Mouse (Mus musculus) embryo, embryonic 10 days (tissue): ENCODE data around the gene Tulp3.
A peak's percentile ranks its signal among the peaks of the same experiment; 100 is the strongest.
"Not testable (repeated sequence)": the region's sequence is repeated elsewhere in the genome, so short reads cannot be mapped to it uniquely, and the experiment has no call there.

Source experiments
- DNase-seq: peaks from one replicate; pipeline ENCODE4 v3.0.0-alpha.2; 2015; ENCODE audit warnings: low spot score

The Tulp3 gene

DNA sequence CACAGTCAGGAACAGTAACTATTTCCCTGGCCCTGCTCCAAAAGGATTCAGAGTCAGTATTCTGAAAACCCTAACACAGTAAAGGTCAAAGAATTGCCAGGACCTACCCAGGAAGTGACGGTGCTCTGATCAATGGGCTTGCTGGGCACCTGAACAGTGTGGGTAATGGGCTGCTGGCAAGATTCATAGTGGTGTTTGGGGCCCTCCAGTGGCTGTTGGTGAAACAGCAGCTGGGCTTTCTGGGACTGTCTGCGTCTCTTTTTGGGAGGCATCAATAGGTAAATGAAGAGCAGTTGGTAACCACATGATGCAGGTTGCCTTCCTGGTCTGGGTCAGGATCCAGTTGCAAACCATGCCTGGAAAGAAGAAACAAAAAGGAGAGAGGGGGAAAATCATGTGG, 3.3 kb upstream of the Tulp3 start:
- peak; percentile 53 for DNase-seq

DNA sequence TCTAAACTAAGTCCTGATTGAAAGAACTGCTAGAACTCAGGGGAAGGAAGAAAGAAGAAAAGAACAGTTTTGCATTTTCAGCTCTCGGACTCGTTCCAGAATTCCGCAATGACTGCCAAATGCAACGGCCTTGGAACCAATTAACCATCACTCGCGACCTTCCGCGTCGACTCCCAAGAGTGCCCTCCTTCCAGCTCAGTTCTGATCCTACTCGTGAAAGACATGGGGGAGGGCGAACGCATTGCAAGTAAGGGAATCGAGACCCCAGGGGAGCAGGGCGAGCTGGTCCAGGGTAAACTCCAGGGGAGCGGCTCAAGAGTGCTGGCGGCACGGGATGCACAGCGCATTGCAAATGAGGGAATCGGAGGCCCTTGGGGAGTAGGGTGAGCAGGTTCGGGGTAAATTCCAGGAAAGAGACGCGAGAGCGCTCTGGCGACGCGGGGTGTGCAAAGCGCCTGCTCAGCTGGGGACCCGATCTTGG, 410 bp downstream of the Tulp3 start:
- peak; percentile 73 for DNase-seq

DNA sequence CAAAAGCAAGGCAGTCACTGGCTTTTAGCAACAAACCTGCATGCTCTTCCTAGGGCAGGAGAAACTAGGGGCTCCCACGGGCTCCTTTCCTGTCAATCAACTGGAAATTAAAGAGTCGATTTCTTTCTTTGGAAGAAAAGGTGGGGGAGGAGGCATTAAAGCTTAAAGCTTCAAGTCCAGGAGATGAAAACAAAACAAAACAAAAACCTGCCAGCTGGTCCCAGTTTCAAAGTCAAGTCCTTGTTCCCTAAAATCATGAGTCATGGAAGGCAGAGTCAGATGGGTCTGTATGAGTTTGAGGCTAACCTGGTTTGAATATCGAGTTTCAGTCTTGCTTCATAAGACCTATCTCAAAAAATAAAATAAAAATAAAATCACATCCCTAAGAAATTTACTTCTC, 1.5 kb downstream of the Tulp3 start:
- no peak for DNase-seq

DNA sequence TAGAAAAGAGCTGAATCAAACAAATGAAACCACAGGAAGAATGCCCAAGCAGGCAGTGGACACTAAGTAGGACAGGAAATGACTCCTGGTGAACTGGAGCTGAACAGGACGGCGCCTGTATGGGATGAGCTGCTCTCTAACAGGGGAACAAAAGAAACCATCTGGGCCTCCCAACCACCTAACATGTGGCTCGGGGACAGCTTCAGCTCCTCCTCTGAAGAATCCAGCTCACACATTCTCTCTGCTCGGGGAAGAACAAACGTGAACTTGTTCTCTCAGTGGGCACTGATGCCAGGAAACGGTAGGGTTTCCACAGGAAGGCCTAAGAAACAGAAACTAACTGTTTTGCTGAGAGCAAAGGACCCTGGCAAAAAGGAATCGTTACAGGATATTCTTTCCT, 5.9 kb downstream of the Tulp3 start:
- peak; percentile 49 for DNase-seq

DNA sequence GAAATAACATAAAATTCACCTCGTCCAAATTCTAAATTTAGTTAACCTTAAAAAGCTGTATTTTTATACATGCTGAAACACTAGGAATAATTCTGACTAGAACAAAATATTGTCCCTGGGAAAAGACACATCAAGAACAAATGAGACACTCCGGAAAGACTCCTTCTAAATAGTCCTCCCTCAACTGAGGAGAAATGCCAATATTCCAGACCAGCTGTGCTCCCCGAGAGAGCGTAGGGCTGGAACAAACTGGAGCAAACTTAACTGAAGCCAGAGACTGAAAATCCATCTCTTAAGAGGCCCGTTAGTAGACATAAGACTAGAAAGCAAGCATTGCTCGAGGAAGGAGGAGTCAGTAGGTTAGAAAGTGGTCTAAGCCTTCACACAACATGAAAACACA, 8.9 kb downstream of the Tulp3 start:
- no peak for DNase-seq

DNA sequence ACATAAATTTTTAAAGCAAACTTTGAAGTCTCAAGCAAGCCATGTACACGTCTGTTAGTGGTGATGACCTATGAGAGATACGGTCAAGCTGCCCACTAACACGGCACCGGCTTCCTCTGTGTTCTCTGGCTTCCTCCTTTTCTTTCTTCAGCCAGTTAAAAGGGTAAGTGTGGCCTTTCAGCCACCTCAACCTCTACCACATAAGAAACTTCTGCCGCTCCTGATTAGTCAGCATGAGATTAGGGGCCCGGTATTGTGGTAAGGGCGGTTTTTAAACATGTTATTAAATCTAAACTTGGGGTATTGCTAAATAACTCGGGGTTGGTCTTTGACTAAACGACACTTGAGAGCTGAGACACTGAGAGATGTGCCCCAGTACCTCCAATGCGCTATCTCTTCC, 10.0 kb downstream of the Tulp3 start:
- no peak for DNase-seq

DNA sequence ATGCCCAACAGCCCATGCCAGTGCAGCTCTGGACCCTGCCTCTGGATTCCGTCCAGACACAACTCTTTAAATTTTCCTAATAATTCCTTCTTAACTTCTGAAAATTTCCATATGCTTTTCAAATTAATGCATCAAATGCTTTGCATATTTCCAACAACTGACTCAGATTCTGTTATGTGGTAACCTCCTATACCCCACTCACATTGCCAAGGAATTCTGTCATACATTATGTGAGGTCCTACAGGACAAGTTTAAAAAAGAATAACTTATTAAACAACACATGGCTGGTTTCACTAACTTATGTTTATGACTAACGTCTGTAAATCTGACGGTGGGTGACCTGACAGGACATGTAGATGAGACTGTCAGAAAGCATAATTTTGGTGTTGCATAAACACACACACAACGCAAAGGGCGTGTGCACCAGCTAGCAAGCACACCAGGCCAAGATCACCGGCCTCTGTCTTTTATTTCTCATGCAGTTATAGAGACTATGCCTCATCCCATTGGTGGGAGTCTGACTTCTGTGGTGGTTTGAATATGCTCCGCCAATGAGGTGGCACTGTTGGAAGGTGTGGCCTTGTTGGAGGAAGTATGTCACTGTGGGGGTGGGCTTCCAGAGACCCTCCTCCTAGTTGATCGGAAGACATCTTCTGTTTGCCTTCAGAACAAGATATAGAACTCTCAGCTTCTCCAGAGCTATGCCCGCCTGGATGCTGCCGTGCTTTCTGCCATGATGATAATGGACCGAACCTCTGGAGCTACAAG, 13.5 kb downstream of the Tulp3 start:
- no peak for DNase-seq

DNA sequence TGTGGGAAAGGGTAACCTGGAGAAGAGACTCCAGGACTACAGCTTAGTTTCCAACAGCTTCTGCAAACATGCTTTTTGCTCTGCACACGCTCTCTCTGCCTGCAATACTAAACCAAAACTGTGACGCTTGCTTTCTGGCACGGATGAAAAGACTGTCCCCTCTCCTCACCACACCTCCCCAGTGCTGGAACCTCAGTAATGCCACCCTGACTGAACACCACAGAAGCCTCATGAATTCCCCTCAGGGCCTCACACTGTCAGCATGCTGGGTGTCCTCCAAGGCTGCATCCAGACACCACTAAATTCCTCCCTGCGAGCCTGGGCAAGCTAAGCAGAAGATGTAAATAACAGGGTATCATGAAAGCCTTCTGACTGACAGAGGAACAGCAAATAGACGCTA, 16.8 kb downstream of the Tulp3 start:
- DNase-seq, result no peak

DNA sequence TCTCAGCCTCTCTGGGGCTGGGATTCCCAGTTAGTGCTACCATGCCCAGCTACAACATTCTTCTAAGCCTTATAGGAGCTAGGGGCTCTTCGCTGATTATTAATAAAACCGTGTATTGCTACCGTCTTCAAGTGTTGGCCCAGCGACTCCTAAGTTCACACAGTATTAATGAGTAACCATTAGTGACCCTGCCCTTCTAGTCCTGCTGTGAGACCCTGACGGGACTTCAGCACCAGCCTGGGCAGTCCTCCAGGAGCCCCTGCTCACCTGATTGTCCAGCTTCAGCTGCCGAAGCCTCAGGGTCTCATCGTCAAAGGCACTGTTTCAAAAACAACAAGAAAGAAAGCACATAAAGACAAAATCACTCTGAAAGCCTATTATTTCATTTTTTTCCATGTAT, 18.2 kb downstream of the Tulp3 start:
- DNase-seq, result no peak

DNA sequence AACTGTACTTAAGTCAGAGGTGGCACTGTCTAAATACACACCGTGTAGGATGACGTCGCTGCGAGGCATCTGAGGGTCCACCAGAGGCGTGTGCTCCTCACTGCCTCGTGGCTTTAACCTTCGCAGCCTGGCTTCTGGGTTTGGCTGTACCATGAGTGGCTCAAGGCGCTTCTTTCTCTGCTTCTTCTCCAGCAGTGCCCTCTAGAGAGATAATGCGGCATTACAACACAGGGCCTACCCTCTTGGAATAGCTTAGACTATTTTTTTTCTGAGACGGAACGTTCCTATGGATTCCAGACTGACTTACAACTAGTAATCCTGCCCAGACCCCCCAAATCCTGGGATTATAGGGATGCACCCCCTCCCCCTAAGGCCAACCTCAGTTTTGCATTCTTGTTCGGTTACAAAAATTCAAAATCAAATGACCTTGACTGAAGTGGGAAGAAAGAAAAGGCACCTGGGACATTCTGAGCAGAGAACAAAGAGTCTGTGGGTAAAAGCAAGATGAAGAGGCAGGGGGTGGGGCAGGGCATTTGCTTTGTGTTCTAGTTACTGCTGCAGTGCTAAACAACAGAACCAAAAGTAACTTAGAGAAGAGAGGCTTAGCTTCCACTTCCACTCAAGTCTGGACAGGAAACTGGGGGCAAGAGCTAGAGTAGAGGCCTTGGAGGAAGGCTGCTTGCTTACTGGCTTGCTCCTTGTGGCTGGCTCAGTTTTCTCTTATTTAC, 21.1 kb downstream of the Tulp3 start:
- peak; percentile 88 for DNase-seq

DNA sequence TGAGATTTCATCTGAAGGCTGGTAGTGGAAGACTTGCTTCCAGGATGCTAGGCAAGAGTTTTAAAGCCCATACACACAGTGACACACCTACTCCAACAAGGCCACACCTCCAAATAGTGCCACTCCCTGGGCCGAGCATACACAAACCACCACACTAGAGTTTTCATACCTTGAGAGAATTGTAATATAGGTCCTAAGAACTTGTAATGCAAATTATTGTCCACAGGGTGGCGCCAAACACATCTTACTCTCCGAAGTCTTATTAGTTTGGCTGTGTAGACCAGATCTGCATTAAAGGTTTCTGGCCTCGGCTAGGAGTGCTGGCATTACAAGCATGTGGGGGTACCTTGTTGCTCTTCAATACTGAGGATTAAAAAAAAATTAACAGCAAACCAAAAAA, 37.3 kb downstream of the Tulp3 start:
- peak; percentile 87 for DNase-seq

DNA sequence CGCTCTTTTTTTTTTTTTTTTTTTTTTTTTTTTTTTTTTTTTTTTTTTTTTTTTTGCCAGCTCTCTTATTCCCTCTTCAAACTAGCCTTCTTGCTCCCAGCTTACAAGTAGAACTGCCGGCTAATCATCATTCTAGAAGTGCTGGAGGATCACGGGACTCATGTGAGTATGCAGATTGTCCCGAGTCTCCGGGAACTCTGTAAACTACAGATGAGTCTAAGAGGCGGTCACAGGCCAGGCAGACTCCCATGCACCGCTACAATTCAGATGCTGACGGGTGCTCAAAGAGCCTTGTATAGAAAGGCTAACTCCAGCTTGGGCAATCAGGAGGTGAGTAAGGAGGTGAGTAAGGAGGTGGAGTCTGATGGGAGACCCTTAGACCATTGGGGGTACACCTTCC, 40.1 kb downstream of the Tulp3 start:
- DNase-seq, result no peak

DNA sequence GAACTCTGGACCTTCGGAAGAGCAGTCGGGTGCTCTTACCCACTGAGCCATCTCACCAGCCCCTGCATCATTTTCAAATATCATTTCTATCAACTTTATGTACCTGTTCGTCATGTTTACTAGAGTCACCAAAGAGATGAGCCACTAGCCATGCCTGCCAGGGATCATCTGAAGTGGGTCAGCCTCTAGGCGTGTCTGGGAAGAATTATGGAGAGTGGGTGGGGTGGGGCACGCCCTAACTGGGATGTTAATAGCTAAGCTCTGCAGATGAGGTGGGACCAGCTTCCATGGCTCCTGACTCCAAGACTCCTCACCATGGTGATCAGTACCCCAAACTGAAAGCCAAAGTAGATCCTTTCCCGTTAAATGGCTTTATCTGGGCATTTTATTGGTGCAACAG, 40.9 kb downstream of the Tulp3 start:
- DNase-seq, result no peak

DNA sequence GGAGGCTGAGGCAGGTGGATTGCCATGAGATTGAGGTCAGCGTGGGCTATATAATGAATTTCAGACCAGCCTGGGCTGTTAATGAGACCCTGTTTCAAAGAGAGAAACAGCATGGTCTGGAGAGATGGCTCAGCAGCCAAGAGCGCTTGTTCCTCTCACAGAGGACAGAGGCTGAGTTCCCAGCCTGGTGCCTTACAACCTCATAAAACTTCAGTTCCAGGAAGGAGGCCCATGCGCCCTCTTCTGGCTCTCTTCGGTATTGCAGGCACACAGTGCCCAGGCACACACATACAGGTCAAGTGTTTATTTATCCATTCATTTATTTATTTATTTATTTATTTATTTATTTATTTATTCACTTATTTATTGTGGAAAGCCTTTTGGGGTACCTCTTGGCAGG, 47.3 kb downstream of the Tulp3 start:
- DNase-seq, result peak; percentile 89

DNA sequence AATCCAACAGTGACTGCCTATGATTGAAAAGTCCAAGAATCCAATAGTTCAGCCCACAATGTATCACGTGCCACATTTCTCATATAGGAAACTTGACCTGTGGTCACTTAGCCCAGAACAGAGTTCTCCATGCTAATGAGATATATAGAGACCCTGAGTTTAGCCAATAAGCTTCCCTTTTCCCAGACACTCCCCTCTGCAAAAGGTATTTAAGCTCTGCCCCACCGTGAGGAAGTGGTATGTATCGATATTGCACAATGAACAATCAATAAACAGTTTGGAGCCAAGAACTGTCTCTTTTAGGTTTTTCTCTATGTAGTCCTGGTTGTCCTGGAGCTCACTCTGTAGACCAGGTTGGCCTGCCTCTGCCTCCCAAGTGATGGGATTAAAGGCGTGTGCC, 50.9 kb downstream of the Tulp3 start:
- no peak for DNase-seq

DNA sequence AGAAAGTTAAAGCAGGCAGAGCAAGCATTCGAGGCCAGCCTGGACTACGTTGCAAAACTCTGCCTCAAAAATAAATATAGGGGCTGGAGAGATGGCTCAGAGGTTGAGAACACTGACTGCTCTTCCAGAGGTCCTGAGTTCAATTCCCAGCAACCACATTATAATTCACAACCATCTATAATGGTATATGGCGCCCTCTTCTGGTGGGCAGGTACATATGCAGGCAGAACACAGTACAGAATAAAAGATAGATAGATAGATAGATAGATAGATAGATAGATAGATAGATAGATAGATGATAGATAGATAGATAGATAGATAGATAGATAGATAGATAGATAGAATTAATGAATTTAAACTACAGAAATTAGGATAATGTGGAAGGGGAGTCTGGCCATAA, 53.0 kb downstream of the Tulp3 start:
- DNase-seq, result not testable (repeated sequence)

DNA sequence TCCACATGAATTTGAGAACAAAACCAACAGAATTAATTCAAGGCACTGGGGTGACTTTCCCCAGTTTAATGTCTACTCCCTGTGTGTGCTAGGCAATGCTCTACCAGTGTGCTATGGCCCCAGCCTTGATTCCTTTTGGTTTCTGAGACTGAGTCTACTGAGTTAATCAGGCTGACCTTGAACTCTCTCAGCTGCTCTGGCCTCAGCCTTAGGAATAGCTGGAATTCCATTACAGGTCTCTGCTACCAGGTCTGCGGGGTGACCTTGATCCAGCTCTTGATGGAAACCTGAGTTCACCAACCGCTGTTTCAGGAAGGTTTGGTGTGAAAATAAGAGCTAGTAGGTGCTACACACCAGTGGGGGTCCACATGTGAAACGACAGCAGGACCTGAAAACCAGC, 53.8 kb downstream of the Tulp3 start:
- DNase-seq, result no peak

DNA sequence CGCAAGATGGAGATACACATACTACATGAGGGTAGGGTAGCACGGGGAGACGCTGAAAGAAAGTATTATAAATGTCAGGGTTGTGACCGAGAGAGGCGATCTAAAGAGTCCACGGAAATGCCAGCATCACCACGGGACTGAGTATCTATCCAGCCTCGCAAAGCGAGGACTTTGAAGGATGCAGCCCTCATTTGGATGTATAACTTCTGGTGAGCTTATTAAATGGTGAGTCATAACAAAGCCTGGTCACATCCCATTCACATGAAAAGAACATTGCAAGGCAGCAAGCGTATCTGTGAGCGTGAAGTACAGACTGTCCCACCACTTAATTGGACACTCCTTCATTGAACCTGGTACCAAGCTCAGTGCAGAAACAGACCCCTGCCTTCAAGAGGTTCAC, 54.2 kb downstream of the Tulp3 start:
- DNase-seq, result no peak

DNA sequence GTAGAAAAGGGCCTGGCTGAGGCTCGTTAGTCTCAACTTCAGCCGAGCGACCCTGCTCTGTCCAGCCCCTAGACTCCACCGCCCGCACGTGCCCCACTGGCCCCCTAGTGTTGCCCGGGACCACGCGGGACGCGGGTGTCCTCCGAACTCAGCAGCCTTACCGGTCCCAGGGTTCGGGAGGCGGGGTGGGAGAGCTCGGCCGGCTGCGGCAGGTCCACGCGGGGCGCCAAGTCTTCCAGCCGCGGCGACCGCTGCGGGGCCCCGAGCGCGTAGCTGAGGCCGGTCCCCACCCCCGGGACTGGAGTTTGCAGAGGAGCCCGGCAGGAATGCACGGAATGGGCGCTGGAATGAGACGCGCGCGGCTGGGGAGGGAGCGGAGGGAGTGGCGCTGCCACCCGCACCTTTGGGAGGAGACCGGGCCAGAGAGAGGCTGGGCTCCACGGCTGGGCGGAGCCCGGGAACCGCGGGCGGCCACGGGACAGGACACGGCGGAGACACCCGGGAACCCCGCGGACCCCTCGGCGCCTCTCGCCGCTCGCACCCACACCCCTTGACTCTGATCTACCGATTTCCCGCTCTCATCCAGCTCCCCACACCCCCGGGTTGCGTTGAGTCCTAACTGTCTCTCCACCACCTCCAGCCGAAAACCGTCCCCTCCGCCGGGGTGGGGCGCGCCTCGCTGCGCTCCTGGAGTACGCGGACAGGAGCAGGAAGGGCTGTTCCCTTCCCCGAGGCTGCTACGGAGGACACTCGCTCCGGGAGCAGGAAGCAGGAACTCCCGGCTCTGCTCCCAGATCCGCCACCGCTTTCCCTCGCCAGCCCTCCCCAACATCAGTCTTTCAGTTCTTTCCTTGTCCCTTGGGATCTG, 55.3 kb downstream of the Tulp3 start, which contains the start of gene Tead4:
Gene Tead4 (minus strand): TSS at position 690 of the 868 bp plus-strand sequence.
- DNase-seq, result peak; percentile 71

DNA sequence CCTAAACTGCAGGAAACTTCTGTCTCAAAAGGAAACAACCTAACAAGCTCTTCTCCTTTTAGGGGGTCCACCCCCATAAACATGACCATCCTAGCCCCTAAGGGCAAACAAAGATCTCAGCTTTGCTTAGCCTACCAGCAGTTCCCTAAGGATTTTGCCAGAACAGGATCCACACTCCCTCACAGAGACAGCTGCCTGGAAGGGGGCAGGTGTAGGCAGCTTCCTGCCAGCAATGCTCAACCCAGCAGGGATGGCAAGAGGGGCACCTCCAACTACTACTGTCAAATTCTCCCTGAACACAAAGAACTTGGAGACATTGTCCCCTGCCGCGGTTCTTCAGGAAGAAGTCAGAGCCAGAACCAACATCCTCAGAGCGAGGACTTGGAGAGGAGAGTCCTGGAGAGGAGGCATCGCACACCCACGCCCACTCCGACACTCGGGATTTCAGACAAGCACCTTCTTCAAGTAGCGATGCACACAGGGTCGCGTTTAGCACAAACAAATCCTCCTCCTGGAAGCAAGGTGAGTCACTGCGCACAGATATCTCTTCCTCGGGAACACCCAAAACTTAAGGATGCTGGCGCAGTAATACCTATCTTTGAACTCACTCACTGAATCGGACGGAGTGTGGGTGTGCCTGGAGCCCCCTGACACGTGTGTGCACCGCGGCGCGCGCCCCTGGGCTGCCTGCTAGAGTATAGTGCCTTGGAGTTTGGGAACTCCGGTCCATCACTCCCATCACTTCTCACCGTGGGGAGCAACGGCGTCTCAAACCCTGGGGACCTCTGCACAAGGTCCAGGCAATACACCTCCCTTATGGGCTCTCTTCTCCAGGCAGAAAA, 56.1 kb downstream of the Tulp3 start:
- peak; percentile 43 for DNase-seq

DNA sequence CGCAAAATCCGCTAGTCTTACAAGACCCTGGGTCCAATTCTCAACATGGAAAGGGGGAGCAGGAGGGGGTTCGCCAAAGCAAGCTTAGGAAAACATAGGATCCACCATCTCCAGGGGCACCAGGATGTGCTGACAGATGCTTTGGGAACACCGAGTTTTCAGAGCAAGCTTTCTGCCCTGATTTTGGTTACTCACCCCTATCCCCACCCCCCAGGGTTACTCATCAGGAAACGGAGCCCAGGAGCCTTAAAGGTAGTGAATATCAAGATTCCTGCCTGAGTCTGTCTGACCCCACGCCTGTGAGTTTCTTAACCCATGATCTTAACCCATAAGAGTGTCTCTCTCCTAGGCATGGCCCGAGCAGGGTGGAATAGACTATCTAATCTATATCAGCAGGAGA, 57.4 kb downstream of the Tulp3 start:
- no peak for DNase-seq
